Mouse (Mus musculus): ENCODE measurements around the gene Dnttip1.

DNA sequence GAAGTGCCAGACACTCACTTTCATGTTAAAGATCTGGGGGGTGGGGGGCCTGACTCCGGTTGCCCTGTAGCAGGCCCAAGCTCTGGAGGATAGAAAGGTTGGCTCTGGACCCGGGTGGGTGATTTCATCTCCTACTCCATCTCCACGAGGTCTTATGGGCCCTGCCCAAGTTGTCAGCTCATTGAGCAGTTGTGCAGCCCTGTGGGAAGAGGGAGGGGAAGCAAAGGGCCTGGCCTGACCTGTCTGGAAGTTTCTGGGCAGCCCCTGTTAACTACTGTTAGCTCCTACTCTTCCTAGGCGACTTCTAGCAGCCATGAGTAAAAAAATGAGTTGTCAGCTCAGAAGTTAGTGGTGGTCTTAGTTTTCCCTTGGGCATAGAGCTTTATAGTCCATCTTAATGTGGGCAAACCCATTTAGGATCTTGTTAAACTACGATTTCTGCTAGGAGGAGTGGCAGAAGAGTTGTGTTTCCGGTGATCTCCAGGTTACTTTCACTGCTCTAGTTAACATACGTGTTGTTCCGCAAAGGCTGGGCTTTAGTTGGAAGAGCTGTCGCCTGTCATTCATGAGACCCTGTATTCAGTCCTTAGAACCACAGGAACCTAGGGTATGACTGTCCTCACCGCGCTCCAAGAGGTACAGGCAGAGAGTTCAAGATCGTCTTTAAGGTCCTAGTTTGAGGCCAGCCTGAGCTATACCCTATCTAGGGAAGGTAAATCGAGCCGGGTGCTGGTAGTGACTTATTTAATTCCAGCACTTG is 27.6 kb downstream of the Dnttip1 start:
- no peak for TF ChIP-seq ZNF384 (IDR thresholded peaks at IDR 0.05; ENCODE audit: low read depth, low read length)
- no peak for TF ChIP-seq CHD1 (IDR thresholded peaks at IDR 0.05; ENCODE audit: low read depth, low read length)
- TF ChIP-seq UBTF (IDR thresholded peaks at IDR 0.05; ENCODE audit: borderline replicate concordance, insufficient read depth, low read depth, low read length), result no peak
- TF ChIP-seq TCF12 (IDR thresholded peaks at IDR 0.05; ENCODE audit: low read depth, low read length), result no peak
- TF ChIP-seq SMC3 (IDR thresholded peaks at IDR 0.05; ENCODE audit: low read depth, low read length), result 0 out of 2 replicates have a peak, but pooled peaks have one; percentile 5
- no peak for TF ChIP-seq TAL1 (IDR thresholded peaks at IDR 0.05; ENCODE audit: low read length)
- no peak for TF ChIP-seq POLR2AphosphoS5 (IDR thresholded peaks at IDR 0.05; ENCODE audit: borderline replicate concordance, low read depth, low read length)
- no peak for TF ChIP-seq ZC3H11A (IDR thresholded peaks at IDR 0.05; ENCODE audit: low read depth, low read length)
- no peak for TF ChIP-seq MAZ (IDR thresholded peaks at IDR 0.05; ENCODE audit: low read depth, low read length)
- TF ChIP-seq CTCF (IDR thresholded peaks at IDR 0.05 in 2 of 3, conservative IDR thresholded peaks at IDR 0.05 in 1 of 3; ENCODE audit: control insufficient read depth in 1 of 3, insufficient read depth in 1 of 3, low read depth in 2 of 3, low read length in 3 of 3, poor library complexity in 1 of 3, severe bottlenecking in 1 of 3), result no peak

Measured in MEL (cell line).